Mouse (Mus musculus) kidney, postnatal 0 days (tissue): Measurements from ENCODE around the gene Larp4b. TPM values are rescaled to one million over a fixed set of nuclear protein-coding genes. Genes with fewer than 3 reads are reported as not detected.
A peak's percentile ranks its signal among the peaks of the same experiment; 100 is the strongest.
"Not testable (repeated sequence)": the region's sequence is repeated elsewhere in the genome, so short reads cannot be mapped to it uniquely, and the experiment has no call there.

ENCODE experiments used
- ATAC-seq: fragments of 200-750 bp; cut with Nextera tagmentation; replicated peaks from 2 replicates; pipeline ENCODE4 v1.8.0; 2017; ENCODE audit warnings: low read depth, moderate number of reproducible peaks, moderate TSS enrichment, moderate library complexity; ENCODE audit not compliant: low FRiP score
- DNase-seq: peaks from one replicate; pipeline ENCODE4 v3.0.0-alpha.2; 2016; ENCODE audit warnings: low spot score
- H3K27ac ChIP-seq: fragments of 300-500 bp; sonication (generic); 2 replicates; pipeline ENCODE4 v1.5.1; 2014; ENCODE audit warnings: mild to moderate bottlenecking
- H3K27me3 ChIP-seq: fragments of 300-500 bp; sonication (generic); 2 replicates; pipeline ENCODE4 v1.6.1; 2014; ENCODE audit warnings: low read length, mixed read lengths; ENCODE audit not compliant: insufficient read depth
- H3K36me3 ChIP-seq: fragments of 300-500 bp; sonication (generic); 2 replicates; pipeline ENCODE4 v1.6.1; 2014; ENCODE audit warnings: low read length, mixed read lengths; ENCODE audit not compliant: insufficient read depth
- H3K4me1 ChIP-seq: fragments of 300-500 bp; sonication (generic); replicated peaks from 2 replicates; pipeline ENCODE4 v1.6.1; 2014; ENCODE audit warnings: antibody characterized with exemption, low read length, mixed read lengths; ENCODE audit not compliant: insufficient read depth
- H3K4me2 ChIP-seq: fragments of 300-500 bp; sonication (generic); 2 replicates; pipeline ENCODE4 v1.6.1; 2014; ENCODE audit warnings: mild to moderate bottlenecking, low read length, moderate library complexity, mixed read lengths
- H3K4me3 ChIP-seq: fragments of 300-500 bp; sonication (generic); replicated peaks from 2 replicates; pipeline ENCODE4 v1.5.1; 2014; ENCODE audit warnings: low read depth, low read length
- H3K9ac ChIP-seq: fragments of 300-500 bp; sonication (generic); 2 replicates; pipeline ENCODE4 v1.6.1; 2014; ENCODE audit warnings: low read depth, low read length
- H3K9me3 ChIP-seq: fragments of 300-500 bp; sonication (generic); replicated peaks from 2 replicates; pipeline ENCODE4 v1.6.1; 2016; ENCODE audit warnings: low read length, inconsistent platforms, mixed read lengths
- CTCF ChIP-seq: IDR thresholded peaks from 2 replicates; pipeline ENCODE4 v1.5.1; 2016; ENCODE audit warnings: antibody characterized with exemption, low read depth, mild to moderate bottlenecking, moderate library complexity
- WGBS: fragments of 180-500 bp; shearing (Covaris S2); extraction: QIAGEN DNeasy Blood & Tissue Kit; methylation state at CpG from one replicate; pipeline ENCODE4 v1.1.7; 2014; 5-methylcytosine and 5-hydroxymethylcytosine counted together
- polyA plus RNA-seq: library from polyadenylated mRNA; unstranded; fragments of >200 nt; fragmentation: Nextera tagmentation; extraction: Ambion mirVana; gene quantifications from 2 replicates; pipeline ENCODE4 v1.2.1, GENCODE M21; 2015

Larp4b gene
- 27.4 and 27.9 TPM in 2 replicates for polyA plus RNA-seq

DNA sequence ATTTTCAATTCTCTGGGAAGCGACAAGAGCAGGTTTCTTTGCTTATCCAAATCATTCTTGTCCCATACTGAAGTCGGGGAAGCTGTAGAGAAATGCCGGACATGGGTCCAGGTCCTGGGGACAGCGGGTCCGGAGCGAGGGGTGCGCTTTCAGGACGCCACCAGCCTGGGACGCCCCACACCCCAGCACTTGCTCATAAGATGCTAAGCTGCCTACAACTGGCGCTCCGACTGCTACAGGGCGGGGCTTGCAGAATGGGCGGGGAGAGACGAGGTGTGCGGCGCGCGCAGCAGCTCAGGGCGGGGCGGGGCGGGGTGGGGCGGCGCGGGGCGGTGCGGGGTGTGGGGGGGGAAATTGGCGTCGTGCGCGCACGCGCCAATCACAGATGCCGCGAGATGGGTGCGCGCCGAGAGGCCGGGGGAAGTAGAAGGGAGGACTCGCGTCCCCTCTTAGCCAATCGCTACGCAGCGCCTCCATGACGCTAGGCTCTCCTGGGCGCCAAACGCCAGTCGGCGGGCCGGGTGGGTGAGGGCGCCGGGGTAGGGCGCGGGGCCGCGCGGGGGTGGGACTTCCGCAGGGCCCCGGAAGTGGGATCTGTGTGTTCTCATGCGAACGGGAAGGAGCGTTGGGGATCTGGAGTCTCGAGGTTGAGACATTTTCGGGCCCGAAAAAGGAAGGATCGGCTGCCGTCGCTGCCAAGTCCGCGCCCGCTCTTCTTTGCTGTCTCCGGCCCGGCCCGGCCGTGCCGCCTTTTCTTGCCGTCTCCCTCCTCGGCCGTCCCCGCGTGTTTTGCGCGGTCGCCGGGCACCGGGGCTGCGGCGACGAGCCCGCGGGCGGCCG lies at the start of gene Larp4b:
Gene Larp4b (plus strand): TSS at position 566 of the 840 bp plus-strand sequence.
- no peaks in the 10 kb centered on the region for H3K36me3 ChIP-seq
- peak within 1 kb of the TSS; percentile 99 for H3K4me3 ChIP-seq
- TF ChIP-seq CTCF = peak; percentile 2; the same call in 1 of the 2 replicates
- H3K4me1 ChIP-seq = 0 out of 2 replicates have a peak, but pooled peaks cover 8% of the 10 kb centered on the region
- H3K27me3 ChIP-seq = no peaks in the 10 kb centered on the region
- ATAC-seq = peak; percentile 100
- peak within 1 kb of the TSS; percentile 70 for H3K4me2 ChIP-seq
- WGBS = under 1% methylated on average over 61 of the region's 92 CpGs
- no peaks in the 10 kb centered on the region for H3K9me3 ChIP-seq
- DNase-seq = peak; percentile 98
- peak within 1 kb of the TSS; percentile 97 for H3K9ac ChIP-seq
- H3K27ac ChIP-seq = peak within 1 kb of the TSS; percentile 99

DNA sequence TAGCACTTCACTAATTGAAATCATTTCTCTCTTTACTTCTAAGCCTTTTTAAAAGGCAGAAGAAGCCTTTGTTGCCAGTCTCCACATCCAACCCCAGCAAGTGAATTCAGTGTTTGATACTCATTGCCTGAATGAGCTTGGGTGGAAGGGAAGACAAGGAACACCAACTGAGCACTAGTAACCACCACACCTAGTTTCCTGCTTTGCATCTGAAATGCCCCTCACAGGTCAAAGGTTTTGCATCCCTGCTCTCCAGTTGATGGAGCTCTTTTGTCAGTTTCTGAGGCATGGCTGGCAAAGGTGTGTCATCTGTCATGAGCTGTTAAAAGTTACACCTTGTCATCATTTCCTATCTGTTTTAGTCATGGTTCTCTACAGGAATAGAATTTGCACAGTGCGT lies 49.0 kb upstream of the Larp4b start:
- 100% methylated on average over 1 of the region's 1 CpGs for WGBS
- Histone ChIP-seq H3K27me3 (no peaks in the 10 kb centered on the region), H3K36me3 (no peaks in the 10 kb centered on the region), H3K4me3 (no peak overlapping the region), H3K9me3 (no peaks in the 10 kb centered on the region), H3K4me1 (no peaks in the 10 kb centered on the region), H3K9ac (no peak overlapping the region), H3K27ac (no peak overlapping the region), H3K4me2 (no peak overlapping the region)
- DNase-seq (no peak), ATAC-seq (no peak)
- no peak for TF ChIP-seq CTCF

DNA sequence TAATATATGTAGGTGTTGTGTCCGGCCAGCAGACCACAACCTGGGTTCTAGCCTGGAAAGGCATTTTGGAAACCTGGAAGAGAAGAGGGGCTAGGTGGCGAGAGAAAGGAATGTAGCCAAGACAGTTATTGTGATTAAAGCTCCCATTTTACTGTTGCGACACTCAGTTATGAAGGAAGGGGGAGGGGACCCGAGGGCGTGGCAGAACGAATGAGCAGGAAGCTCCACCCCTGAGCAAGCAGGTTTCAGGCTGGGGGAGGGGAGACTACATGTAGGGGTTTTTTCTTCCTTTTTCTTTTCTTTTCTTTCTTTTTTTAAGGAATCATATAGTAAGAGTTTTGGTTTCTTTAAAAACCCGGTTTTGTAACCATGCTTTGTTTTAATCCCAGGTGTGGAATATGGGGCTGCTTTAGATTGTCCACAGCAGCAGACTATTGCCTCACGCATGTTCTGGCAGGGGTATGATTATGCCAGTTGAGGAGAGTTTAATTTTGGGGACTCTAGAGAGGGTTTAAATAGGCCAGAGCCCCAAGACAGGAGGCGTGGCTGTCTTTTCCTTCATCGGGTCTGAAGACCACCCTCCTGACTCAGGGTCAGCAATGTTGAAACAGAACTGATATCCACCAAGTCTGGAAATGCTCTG lies 41.5 kb upstream of the Larp4b start:
- not testable (repeated sequence) for H3K4me3 ChIP-seq, H3K4me2 ChIP-seq, H3K27ac ChIP-seq, H3K9ac ChIP-seq, H3K27me3 ChIP-seq, DNase-seq, H3K4me1 ChIP-seq, H3K9me3 ChIP-seq, H3K36me3 ChIP-seq, ATAC-seq
- 55% methylated on average over 10 of the region's 10 CpGs for WGBS

DNA sequence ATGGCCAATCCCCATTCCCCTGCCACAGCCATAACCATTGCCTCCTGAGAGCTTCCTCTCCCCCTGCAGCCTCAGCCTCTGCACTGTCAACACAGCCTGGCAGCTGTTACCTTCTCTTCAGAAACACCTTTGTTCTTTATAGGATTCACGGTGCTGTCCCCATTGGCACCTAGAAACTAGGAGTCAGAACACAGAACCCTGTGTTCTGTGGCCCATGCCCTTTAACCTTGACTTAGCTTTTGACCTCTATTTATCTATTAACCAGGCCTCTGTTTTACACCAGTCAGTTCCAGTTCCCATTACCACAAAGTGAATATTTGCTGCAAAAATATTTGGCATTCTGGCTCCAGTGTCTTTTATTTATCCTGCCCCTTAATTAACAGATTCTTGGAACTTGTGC lies 36.4 kb upstream of the Larp4b start:
- Histone ChIP-seq H3K9me3 (no peaks in the 10 kb centered on the region), H3K4me2 (no peak overlapping the region), H3K27ac (no peak overlapping the region), H3K27me3 (no peaks in the 10 kb centered on the region), H3K4me3 (no peak overlapping the region), H3K4me1 (no peaks in the 10 kb centered on the region), H3K36me3 (no peaks in the 10 kb centered on the region), H3K9ac (no peak overlapping the region)
- no peak for TF ChIP-seq CTCF
- ATAC-seq = no peak
- DNase-seq = no peak
- WGBS = 68% methylated on average over 1 of the region's 1 CpGs

DNA sequence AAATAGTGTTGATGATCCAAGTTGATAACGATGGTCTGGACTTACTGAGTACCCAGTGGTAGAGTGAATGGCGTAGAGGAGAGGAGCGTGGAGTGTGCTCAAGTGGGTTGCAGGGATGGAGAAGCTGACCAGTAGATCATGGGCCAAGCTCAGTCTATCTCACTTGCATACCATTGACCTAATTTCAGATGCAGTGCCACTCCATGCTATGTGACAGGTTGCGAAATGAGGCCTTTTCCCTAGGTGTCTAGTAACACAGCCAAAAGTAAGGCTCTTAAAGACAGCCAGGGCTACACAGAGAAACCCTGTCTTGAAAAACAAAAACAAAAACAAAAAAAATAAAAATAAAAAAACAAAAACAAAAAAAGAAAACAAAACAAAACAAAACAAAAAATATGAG lies 35.0 kb upstream of the Larp4b start:
- ATAC-seq (no peak), DNase-seq (no peak)
- H3K4me2 ChIP-seq = no peak overlapping the region
- WGBS = 92% methylated on average over 4 of the region's 4 CpGs
- H3K27ac ChIP-seq = no peak overlapping the region
- TF ChIP-seq CTCF = no peak
- H3K9ac ChIP-seq = no peak overlapping the region
- no peaks in the 10 kb centered on the region for H3K36me3 ChIP-seq
- H3K9me3 ChIP-seq = no peaks in the 10 kb centered on the region
- no peaks in the 10 kb centered on the region for H3K27me3 ChIP-seq
- no peak overlapping the region for H3K4me3 ChIP-seq
- H3K4me1 ChIP-seq = no peaks in the 10 kb centered on the region

DNA sequence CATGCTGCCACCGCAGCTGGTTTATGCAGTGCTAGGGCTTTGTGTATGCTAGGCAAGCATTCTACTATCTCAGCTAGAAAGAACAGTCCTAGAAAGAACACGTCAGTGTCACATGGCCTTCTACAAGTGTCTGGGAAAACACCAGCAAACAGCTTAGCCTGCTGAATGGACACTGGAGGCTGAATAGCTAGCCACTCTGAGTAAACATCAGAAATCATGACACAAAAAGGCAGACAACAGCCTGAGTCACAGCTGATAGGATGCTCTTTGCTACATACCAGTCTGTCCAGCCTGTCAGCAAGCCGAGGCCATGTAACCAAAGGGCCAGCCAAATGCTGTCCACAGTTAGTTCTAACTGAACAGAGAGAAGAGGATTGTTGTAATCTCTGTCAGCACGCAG lies 32.3 kb upstream of the Larp4b start:
- DNase-seq (no peak), ATAC-seq (no peak)
- Histone ChIP-seq H3K36me3 (no peaks in the 10 kb centered on the region), H3K9me3 (no peaks in the 10 kb centered on the region), H3K9ac (no peak overlapping the region), H3K4me1 (no peaks in the 10 kb centered on the region), H3K4me2 (no peak overlapping the region), H3K4me3 (no peak overlapping the region), H3K27ac (no peak overlapping the region), H3K27me3 (no peaks in the 10 kb centered on the region)
- WGBS = 83% methylated on average over 4 of the region's 4 CpGs
- TF ChIP-seq CTCF = no peak
